Mouse (Mus musculus): ENCODE results near the gene Tmem108.

DNA sequence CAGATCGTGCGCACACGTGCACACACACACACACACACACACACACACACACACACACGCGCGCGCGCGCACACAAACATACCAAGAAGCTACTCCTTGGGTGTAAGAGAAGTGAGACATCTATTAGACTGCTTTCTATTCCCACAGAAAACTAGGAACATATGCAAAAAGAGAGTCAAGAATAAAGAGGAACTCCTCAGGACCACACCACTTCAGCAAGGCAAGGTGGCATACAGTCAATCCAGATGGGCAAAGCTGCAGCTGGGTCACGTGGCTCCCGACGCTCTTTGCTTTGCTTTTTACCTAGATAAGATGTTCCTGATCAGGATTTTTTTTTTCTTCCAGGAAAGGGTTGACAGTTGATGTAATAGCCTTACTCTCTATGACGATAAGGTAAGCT is 45.6 kb downstream of the Tmem108 start:
- TF ChIP-seq CTCF (IDR thresholded peaks at IDR 0.05; ENCODE audit: low read depth), result no peak
- no peak for TF ChIP-seq EP300 (IDR thresholded peaks at IDR 0.05; ENCODE audit: low read depth)

Data from liver, postnatal 0 days (tissue).